Mouse (Mus musculus) left cerebral cortex, adult 11 months (tissue): Measurements from ENCODE around the gene Zap70.

Source experiments
- DNase-seq: peaks from one replicate; pipeline ENCODE4 v3.0.0; 2022; ENCODE audit warnings: low spot score

The Zap70 gene

GRCm38 (mm10) chr1:36761568-36761967 lies at the start of gene Zap70:
Gene Zap70, plus strand, starts transcription at chr1:36761798.
- DNase-seq = no peak

DNA sequence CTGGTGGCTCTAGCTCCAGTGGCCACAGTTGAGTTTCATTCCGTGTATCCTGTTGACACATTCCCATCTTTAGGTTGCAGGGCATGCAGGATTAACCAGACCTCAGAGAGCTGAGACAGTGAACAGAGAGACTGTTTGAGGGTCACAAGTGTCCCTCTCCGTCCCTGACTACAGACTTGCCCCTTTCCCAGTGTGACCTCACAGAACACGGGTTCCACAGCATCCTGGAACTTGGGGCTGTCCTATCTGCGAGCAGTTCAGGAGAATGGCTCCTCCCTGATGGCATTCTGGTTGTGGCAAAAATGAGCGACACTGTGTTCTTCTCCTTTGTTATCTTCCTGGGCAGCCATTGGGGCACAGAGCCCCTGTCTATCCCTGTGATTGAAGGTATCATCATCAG lies 47.3 kb upstream of the Zap70 start, which contains the start of gene Actr1b:
Gene Actr1b (minus strand): TSS at position 112 of the 400 bp plus-strand sequence.
- no peak for DNase-seq

DNA sequence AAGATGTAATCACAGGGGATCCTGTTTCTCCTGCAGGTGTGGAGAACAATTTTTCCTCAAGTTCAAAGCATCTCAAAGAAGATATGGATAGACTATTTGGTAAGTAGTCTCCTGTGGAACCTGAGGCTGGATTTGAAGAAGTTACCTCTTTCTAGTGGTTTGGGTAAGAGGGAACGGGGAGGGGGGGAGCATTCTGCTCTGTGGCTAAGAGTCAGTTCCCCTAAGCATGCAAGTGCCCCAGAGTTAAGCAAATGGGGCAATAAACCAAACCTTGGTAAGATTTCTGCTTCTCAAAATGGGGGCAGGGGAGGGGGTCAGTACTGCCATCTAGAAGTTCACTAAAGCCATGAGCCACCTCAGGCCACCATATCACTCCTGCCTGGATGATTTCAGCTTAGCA lies 42.8 kb upstream of the Zap70 start:
- DNase-seq = no peak

DNA sequence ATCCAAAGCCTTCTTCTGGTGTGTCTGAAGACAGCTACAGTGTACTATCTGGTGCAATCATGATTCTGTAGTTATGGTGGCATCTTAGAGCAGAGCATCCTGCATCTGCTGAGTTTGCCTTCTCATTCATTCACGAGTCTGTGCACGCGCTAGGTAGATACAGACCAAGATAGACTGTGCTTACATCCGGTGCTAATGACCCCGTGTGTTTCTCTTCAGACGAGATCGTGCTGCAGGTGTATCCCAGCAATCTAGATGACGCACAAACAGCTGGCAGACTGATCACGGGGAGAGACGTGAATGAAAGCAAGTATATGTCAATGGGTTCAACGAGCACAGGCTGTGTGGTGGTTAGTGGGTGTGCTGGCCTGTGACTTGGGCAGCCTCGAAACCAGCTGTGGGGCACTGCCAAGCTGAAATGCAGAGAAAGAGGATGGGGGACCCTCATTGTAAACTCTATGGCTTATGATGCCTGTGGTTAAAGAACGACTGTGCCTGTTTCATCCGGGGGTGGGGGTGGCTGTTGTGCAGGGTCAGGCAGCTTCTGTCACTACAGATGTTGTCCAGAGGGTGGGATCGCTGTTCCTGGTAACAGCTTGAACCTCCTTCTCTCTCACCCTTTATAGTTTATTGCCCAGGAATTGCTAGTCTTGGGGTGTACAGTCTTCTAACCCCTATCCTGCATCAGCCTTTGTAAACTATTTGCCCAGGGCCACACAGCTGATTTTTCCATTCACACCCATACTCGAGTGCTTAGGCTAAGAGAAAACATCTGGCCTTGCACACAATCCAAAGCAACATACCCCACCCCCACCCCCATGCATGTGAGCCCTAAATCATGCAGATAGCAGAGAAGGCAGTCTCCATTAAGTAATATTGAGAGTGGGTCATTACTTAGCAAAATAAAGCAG lies 38.2 kb upstream of the Zap70 start:
- DNase-seq = no peak

DNA sequence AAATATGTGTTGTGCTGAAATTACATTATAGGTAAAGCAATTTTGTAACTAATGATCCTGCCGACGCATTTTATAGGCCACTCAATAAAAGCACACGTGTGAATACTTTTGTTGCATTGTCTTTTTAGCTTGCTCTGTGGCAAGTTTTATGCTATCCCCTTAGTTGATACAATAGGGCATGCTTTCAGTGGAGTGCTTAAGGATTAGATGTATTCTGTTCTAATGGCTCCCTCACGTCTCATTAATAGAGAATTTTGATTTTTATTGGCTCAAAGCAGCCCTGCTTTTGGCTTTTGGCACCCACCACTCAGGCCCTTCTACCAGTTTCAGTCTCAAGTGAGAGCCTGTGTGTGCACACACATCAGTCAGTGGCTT lies 37.6 kb upstream of the Zap70 start:
- DNase-seq = no peak

GRCm38 (mm10) chr1:36737300-36737699 lies 24.3 kb upstream of the Zap70 start:
- peak; percentile 81 for DNase-seq

DNA sequence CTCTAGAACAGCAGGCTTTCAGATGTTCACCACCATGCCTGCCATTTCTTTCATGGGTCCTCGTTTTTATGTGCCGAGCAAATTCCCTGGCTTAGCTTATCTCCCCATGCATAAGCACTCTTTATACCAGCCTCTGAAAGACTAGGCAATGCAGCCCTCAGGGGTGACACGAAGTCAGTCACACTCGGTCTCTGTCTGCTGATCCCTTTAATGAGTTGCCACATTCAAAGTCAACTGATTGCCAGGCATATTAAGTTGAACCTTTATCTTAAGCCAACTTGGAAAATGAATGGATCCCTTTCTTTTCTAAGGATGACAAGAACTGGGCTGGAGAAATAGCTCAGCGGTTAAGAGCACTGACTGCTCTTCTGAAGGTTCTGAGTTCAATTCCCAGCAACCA lies 22.4 kb upstream of the Zap70 start:
- DNase-seq = no peak

DNA sequence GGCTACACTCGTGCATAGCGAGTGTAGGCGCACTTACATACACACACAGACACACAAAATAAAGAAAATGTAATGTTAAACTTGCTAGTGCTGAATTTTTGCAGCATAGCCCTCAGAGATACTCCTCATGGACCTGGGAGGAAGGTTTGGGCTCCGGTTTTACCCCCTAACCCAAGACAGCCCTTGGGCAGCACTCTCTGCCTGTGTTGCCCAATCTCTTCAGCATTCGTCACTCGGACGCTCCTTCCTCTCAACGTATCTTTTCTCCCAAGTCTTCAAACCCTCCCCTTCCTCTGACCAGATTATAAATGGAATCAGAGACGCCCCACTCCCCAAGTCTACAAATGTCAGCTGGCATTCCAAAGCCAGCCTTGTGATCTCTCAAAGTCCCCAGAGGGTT lies 18.6 kb upstream of the Zap70 start:
- no peak for DNase-seq

DNA sequence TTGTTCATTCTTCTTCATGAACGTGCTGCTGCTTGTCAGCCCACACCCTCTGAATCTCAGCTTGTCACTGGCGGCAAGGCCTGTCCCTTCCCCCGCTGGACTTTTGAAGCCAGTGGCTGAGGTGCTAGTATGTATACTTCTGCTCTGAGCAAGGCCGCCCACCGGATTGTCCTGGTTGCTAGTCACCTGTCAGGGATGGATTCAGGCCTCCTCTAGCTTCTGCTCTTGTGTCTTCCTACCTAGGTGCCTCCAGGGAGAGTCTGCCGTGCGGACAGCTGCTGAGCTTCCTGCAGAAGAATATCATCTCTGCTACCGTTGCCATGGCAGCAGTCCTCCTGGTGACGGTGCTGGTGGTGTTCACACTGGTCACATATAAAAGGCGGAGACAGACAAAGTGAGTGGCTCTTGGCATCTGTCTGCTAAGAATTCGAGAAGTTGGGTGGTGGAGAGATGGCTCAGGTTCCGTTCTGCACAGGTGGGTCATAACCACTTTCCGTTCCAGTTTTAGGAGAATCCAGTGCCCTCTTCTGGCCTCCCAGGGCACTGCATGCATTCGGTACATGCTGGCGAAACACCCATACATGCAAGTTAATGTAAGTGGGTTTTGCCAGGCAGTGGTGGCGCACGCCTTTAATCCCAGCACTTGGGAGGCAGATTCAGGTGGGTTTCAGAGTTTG lies 17.2 kb upstream of the Zap70 start:
- DNase-seq = peak; percentile 63

DNA sequence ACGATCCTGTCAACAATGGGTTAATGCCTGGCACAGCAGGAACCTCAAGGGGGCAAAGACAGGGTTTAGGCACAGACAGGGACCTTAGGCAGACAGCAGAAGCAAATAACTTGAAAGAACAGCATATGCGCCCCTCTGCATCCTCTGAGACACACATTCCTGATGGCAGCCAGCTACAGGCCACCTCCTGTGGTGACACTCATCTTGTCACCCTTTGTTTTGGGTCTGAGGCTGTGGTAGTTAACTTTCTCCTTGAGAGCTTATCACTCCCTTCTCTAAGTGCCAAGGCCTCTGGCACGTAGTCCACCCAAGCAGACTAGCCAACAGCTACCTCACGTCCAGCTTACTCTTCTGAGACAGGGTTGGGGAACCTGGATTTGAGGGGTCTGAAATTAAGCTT lies 15.9 kb upstream of the Zap70 start:
- no peak for DNase-seq

DNA sequence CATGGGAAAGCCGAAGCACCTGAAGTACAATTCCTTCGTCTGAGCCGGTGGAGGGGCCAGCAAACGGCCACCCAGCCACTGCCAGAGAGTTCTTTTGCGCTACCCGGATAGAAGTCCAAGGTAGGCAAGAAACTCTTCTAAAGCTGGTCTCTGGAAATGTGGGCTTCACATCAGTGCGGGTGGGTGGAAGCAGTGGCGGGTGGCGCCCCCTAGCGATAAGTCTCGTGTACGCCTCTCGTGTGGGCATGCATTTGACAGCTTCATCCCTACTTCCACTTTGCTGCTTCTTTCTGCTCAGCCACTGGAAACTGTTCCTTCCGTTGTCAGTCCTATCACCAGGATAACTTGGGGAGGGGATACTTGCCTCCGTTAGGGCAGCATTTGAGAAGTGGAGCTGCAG lies 15.1 kb upstream of the Zap70 start:
- no peak for DNase-seq

DNA sequence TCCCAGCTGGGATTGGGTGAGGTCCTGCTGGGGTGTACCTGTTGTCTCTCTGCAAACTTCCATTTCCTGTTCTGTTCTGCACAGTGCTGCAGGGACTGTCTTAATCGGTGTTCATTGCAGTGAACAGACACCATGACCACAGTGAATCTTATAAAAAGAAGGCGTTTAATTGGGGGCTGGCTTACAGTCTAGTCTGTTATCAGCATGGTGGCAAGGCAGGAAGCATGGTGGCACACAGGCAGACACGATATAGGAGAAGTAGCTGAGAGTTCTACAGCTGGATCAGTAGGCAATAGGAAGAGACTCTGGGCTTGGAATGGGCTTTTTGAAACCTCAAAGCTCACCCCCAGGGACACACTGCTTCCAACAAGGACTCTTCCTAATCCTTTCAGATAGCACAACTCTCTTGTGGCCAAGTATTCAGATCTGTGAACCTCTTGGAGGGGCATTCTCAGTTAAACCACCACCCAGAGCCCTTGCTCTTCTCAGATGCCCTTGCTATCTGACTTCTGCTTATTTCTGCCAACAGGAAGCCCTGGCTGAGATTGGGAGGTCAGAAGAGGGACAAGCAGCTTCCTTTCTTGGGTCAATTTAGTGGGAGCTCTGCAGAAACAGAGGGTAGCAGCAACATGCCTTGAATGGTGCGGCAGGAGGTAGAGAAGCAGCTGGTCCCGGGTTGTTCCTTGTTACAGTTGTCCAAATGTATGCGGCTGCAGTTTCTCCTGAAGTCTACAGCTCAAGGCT lies 7.5 kb upstream of the Zap70 start:
- DNase-seq = no peak

DNA sequence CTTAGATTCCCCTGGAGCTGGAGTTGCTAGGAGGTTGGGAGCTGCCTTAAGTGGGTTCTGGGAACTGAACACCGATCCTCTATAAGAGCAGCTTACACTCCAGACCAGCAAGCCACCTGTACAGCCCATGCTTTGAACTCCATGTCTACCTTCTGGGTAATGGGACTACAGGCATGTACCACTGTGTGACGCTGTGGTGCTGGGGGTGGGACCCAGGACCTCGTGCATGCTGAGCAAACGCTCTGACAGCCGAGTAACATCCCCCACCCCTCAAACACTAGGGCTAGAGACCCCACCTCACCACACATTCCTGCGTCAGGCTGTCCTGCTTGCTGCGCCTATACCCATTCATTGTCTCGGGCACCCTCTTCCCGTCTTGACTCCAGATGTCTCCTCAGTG lies 3.0 kb upstream of the Zap70 start:
- no peak for DNase-seq

DNA sequence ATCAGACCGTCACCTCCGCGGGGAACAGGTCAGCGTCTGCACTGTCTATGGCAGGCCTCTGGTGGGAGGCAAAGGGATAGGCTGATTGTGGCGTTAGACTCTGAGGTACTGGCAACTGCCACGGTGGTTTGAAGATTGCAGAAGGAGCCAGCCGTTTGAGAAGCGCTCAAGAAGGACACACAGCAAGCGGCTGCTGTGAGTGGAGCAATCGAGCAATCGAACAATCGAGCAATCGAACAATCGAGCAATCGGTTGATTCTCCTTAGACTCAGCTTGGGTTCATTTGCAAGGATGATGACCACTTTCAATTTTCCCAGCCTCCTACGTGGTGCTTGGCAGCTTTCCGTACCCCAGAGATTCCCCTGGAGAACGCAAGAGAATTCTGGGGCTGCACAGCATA lies 2.5 kb upstream of the Zap70 start:
- no peak for DNase-seq

DNA sequence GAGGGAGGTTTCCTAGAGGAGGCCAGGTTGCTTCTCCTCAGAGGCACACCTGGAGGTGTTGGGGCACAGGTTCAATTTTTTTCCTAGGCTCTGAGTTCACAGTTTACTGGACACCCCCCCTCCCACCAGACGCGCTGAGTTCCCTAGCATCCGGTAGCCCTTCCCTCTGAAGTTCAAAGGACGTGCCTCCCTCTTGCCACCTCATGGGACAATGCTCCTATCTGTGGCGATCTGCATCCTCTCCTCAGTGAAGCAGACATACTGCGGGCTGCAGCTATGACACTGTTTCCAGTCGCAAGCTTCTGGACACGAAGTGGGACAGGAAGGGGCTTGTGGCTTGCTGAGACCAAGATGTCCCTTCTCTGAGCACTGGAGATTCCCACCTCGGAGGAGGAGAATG lies 1.2 kb upstream of the Zap70 start:
- no peak for DNase-seq

DNA sequence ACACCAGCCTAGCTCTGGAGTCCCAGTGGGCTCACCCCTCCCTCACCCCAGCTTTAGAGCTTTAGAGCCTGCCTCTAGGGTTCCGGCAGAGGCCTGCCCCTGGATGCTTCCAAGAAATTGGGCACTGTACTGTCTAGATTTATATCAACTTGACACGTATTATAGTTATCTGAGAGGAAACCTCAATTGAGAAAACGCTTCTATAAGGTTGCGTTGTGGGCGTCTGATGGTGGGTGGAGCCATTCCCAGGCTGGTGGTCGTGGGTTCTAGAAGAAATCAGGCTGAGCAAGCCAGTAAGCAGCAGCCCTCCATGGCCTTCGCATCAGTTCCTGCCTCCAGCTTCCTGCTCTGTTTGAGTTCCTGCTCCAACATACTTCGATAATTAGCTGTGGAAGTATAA lies 537 bp upstream of the Zap70 start:
- DNase-seq = no peak

DNA sequence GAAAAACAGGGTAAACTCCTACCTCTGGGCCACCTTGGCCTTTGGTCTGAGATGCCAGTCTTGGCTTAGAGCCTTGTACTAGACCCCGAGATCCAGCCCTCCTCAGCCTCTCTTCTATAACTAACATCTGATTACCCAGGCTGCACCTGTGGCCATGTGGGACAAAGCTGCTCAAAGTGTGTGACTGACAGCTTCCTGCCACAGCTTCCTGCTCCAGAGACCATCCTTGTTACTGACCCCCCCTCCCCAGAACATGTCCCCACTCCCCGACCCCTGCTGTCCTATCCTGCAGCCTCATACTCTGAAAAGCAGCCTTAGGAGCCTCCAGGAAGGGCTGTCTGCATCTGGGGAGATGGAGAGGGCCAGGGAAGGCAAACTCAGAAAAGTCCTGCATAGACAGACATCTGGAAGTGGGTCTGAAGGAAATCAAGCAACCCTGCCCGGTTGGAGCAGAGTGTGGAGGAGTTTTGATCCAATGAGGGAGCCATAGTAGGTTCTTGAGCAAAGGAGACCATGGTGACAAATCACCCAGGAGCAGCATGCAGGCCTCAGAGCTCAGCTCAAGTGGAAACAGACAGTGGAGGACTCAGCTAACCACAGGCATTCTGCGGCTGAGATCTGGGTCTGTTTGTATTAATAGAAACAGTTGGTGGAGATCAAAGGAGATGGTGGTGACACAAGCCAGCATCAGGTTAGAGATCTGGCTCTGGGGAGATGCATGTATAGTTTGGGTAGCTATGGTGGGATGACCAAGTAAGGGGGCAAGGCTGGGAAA lies 5.0 kb downstream of the Zap70 start:
- DNase-seq = no peak

GRCm38 (mm10) chr1:36767321-36767720 lies 5.7 kb downstream of the Zap70 start:
- no peak for DNase-seq

DNA sequence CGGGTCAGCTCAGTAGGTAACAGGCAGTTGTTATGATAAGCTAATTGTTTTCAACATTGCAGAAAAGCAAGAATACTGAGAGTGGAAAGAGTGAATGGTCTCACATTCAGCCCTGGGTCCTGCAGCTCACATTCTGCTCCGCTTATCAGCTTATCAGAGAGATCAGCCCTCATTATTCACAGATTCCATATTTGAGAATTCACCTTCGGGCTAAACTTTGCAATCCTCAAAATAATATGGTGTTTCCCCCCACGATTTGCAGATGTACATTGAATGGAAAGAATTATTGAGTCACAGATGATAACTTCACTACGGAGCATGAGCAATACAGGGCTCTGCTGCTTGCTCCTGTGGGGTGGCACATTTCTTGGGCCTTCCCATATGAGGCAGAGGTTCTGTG lies 7.2 kb downstream of the Zap70 start:
- DNase-seq = no peak

GRCm38 (mm10) chr1:36769951-36770350 lies 8.4 kb downstream of the Zap70 start:
- DNase-seq = no peak

- DNase-seq = no peak
Observed at GRCm38 (mm10) chr1:36770998-36771397, 9.4 kb downstream of the Zap70 start.
